Mouse (Mus musculus) mammary gland, adult 2 months (tissue): ENCODE results near the gene Ctsa. TPM values are rescaled to one million over a fixed set of nuclear protein-coding genes. Genes with fewer than 3 reads are reported as not detected.

Source experiments
- polyA plus RNA-seq: library from polyadenylated mRNA; depleted of rRNA; stranded (reverse); fragments of >200 nt; gene quantifications from 2 replicates; pipeline ENCODE4 v1.2.3, GENCODE M21; 2012; ENCODE audit warnings: low replicate concordance; rRNA removed

The Ctsa gene
- polyA plus RNA-seq = 329 and 398 TPM in 2 replicates

GRCm38 (mm10) chr2:164832748-164833301, at the start of gene Ctsa:
Gene Ctsa, plus strand, starts transcription at chr2:164832873.

DNA sequence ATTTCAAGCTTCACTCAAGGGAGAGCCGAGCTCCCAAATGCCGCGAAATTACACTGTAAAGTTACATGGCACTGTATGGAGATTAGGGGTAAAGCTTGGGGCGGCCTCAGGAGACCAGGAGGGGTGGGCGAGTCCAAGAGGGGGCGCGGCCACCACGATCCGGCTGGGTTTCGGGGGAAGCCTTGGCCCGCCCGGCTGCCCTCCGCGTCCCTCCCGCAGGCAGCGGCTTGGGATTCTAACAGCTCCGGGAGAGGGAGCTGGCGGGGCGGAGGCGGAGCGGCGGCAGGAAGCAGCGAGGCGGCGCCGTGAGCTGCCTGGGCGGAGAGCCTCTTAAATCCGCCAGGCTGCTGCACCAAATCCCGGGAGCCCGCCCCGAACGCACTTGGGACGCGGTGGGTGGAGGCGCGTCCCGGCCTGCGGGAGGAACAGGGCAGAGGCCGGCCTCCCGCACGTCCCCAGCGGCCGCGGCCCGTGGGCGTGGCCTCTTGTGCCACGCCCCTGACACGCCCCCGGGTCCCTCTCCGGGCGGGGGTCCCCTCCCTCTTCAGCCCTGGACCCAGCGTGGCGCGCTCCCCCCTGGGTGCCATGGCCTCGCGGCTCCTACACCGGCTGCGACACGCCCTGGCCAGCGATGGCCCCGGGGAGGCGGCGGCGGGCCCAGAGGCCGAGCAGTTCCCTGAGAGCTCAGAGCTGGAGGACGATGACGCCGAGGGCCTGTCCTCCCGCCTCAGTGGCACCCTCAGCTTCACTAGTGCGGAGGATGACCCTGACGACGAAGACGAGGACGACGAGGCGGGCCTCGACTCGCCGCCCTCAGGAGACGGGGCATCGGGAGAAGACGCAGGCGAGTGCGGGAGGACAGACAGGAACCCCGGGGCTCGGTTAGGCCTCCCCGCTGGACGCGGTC, 46.9 kb upstream of the Ctsa start, which contains the start of gene Snx21:
Gene Snx21, plus strand, starts transcription at position 343 of the 907 bp plus-strand sequence.

DNA sequence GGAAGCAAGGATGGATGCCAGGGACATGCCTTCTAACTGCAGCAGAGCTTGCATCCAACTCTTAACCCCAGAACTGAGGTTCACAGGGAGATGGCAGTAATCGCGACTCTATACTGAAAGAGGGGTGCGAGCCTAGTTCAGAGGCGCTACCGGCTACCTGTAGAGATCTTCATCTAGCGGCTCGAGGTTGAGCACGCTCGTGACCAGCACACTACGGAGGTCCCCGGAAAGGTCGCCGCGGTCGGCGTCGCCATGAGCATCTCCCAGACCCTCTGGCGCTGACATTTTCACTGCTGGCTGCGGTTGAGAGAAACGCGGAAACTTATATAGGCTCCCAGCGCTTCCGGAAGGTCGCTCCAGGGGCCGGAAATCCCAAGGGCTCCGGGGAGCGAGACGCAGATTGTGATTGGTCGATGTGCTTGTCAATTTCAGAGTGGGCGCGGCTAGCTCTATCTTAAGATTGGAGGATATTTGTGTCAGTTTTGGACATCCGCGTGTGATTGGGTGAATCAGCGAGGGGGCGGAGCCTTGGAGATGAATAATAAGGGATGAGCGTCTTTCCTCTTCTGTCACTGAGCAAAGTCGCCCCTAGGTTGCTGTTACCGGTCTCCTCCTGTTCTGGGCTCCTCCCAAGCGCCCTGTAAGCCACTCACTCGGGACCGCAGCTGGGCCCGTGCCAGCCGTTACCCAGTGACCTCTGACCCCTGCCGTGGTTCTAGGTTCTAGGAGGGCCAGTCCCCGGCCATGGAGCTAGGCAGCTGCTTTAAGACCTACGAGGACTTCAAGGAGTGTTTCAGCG, 27.9 kb upstream of the Ctsa start, which contains the start of the genes Acot8 and Zswim3:
Gene Acot8, minus strand, starts transcription at position 350 of the 799 bp plus-strand sequence.
Gene Zswim3, plus strand, starts transcription at position 566 of the 799 bp plus-strand sequence.

DNA sequence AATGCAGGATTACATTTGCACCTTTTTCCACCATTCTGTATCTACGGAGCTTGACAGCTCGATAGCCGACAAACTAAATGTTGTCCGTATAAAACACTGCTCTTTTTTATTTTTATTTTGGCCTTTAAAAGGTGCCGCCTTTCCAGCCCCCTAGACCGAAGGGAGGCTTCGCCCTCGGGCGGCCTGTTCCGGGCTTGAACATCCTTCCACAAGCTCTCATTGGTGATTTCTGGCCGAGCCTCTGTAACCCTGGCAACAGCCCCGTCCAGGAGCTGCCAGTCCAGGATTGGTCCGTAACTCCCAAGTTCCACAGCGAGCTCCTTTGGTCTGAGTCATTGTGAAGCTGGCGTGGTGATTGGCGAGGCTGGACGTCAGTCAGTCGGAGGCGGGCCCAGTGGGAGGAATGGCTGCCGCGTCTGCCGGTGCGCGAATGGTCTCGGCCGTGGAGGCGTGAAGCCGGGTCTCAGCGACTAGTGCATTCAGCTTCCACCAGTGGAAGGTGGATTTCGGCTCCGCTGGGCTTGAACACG, 10.0 kb upstream of the Ctsa start, which contains the start of gene Zswim1:
Gene Zswim1, plus strand, starts transcription at position 51 of the 530 bp plus-strand sequence.

DNA sequence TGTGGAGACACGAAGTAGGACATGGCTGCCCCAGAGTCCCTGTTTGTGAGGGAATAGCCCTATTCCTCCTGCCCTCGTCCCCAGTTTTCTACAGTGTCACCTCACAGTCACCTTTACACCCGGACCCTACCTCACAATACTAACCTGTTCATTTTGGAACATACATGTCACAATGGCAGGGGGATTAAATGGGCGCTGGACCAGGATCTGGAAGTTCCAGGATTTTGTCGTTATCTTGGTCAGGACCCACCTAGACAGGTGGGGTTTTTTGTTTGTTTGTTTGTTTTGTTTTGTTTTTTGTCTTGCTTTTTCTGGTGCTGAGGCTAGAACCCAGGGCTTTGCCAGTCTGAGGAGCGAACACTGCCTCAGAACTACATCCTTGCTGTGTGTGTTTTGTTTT, 4.2 kb upstream of the Ctsa start, which contains the start of gene Spata25:
Gene Spata25, minus strand, starts transcription at position 101 of the 400 bp plus-strand sequence.

GRCm38 (mm10) chr2:164833314-164833959, 764 bp downstream of the Ctsa start, which contains the start of gene Neurl2:
Gene Neurl2, minus strand, starts transcription at chr2:164833456.

GRCm38 (mm10) chr2:164857101-164857821, 24.6 kb downstream of the Ctsa start, which contains the start of gene Pltp:
Gene Pltp, minus strand, starts transcription at chr2:164857711.

DNA sequence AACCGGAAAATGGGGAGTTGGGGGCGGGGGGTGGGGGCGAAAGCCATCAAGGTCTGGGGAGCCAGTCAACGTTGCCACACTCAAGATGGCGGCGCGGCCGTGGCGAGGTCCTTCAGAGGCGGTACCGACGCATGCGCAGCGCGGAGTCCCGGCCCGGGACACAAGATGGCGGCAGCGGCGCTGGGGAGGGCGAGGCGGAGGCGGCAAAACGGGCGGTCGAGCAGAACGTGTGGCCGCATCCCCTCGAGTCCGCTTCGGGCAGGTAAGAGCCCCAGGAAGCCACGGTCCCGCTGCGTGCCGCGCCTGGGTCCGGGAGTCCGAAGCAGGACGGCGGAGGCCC, 46.5 kb downstream of the Ctsa start, which contains the start of gene Pcif1:
Gene Pcif1, plus strand, starts transcription at position 77 of the 340 bp plus-strand sequence.

Other genes starting within 250 kb of the Ctsa start
- gene Wfdc6a, start 247.4 kb upstream of the Ctsa start, polyA plus RNA-seq = not detected in 2 replicates
- gene Eppin, start 239.3 kb upstream of the Ctsa start, polyA plus RNA-seq = not detected in 2 replicates
- gene Wfdc6b, start 219.4 kb upstream of the Ctsa start, polyA plus RNA-seq = not detected in 2 replicates
- gene Wfdc8, start 219.2 kb upstream of the Ctsa start, polyA plus RNA-seq = not detected in 2 replicates
- gene Wfdc16, start 194.1 kb upstream of the Ctsa start, polyA plus RNA-seq = not detected in 2 replicates
- not detected in 2 replicates for gene Wfdc10, start 176.8 kb upstream of the Ctsa start, polyA plus RNA-seq
- not detected in 2 replicates for gene Wfdc9, start 176.3 kb upstream of the Ctsa start, polyA plus RNA-seq
- not detected in 2 replicates for gene Wfdc11, start 158.8 kb upstream of the Ctsa start, polyA plus RNA-seq
- gene Wfdc13, start 147.8 kb upstream of the Ctsa start, polyA plus RNA-seq = not detected in 2 replicates
- not detected in 2 replicates for gene Spint4, start 134.4 kb upstream of the Ctsa start, polyA plus RNA-seq
- not detected in 2 replicates for gene Spint5, start 117.6 kb upstream of the Ctsa start, polyA plus RNA-seq
- 0.87 and 2.8 TPM in 2 replicates for gene Wfdc3, start 86.9 kb upstream of the Ctsa start, polyA plus RNA-seq
- gene Dnttip1, start 86.9 kb upstream of the Ctsa start, polyA plus RNA-seq = 13.4 and 63.8 TPM in 2 replicates
- gene Ube2c, start 63.0 kb upstream of the Ctsa start, polyA plus RNA-seq = 14.8 and 17.3 TPM in 2 replicates
- 2.1 and 1,412 TPM in 2 replicates for gene Tnnc2, start 52.9 kb upstream of the Ctsa start, polyA plus RNA-seq
- gene Snx21, start 47.0 kb upstream of the Ctsa start, polyA plus RNA-seq = 32.9 and 57.5 TPM in 2 replicates
- gene Acot8, start 28.0 kb upstream of the Ctsa start, polyA plus RNA-seq = 36.3 and 58.2 TPM in 2 replicates
- 2.7 and 4.5 TPM in 2 replicates for gene Zswim3, start 27.8 kb upstream of the Ctsa start, polyA plus RNA-seq
- gene Zswim1, start 10.2 kb upstream of the Ctsa start, polyA plus RNA-seq = 14.4 and 16.0 TPM in 2 replicates
- 0.22 TPM in 1 of 2 replicates, not detected in the other for gene Spata25, start 4.3 kb upstream of the Ctsa start, polyA plus RNA-seq
- gene Neurl2, start 583 bp downstream of the Ctsa start, polyA plus RNA-seq = 11.2 and 17.7 TPM in 2 replicates
- gene Pltp, start 24.8 kb downstream of the Ctsa start, polyA plus RNA-seq = 327 and 423 TPM in 2 replicates
- 28.2 and 59.8 TPM in 2 replicates for gene Pcif1, start 46.4 kb downstream of the Ctsa start, polyA plus RNA-seq
- 33.2 and 49.0 TPM in 2 replicates for gene Zfp335, start 78.9 kb downstream of the Ctsa start, polyA plus RNA-seq
- 21.9 and 24.5 TPM in 2 replicates for gene Mmp9, start 107.9 kb downstream of the Ctsa start, polyA plus RNA-seq
- gene Slc12a5, start 127.9 kb downstream of the Ctsa start, polyA plus RNA-seq = 3.0 TPM in 2 replicates
- 25.4 and 29.5 TPM in 2 replicates for gene Ncoa5, start 202.0 kb downstream of the Ctsa start, polyA plus RNA-seq
- 31.3 and 45.3 TPM in 2 replicates for gene Cd40, start 222.8 kb downstream of the Ctsa start, polyA plus RNA-seq